Mouse (Mus musculus) CD4-positive helper T cell, adult 2 months (primary cell): ENCODE results near the gene Rpl21.

Source experiments
- DNase-seq: peaks from one replicate; pipeline ENCODE4 v3.0.0-alpha.2; 2012; ENCODE audit warnings: low read depth, missing footprints, low spot score

The Rpl21 gene

DNA sequence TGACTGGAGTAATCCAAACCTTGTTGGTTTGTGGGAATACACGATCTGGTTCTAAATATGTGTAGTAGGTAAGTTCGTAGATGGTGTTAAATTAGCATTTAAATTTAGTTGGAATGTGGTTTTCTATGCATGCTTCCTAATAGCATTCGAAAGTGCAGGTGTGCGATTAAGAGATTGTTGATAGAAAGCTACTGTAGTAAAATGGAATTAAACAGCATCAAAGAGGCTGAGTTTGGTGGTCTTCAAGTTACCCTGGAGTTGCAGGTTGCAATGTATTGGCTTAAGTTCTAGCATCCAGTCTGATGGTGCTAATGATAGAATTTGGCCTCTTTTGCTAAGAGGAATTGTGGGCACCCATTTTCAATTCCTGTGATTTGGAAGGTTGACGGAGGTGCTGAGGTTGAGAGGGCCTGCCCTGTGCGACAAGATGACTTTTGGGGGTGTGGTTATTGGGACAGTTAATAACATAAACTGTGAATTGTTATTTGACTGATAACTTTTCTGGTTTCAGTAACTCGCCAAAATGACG is 1.0 kb downstream of the Rpl21 start:
- DNase-seq, result no peak

DNA sequence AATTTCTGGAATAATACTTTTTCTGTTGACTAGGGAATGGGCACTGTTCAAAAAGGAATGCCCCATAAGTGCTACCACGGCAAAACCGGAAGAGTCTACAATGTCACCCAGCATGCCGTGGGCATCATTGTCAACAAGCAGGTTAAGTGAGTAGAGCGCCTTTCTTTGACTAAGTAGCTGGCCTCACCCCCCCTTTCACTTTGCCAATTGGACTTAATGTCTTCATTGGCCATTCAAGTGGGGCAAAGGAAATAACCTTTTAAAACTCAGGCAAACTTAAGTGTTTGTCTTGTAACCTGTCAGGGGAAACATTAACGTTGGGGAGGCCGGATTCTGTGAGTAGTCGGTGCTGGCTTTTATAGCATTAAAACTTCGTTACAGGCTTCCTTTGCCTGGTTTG is 2.3 kb downstream of the Rpl21 start:
- DNase-seq, result no peak

DNA sequence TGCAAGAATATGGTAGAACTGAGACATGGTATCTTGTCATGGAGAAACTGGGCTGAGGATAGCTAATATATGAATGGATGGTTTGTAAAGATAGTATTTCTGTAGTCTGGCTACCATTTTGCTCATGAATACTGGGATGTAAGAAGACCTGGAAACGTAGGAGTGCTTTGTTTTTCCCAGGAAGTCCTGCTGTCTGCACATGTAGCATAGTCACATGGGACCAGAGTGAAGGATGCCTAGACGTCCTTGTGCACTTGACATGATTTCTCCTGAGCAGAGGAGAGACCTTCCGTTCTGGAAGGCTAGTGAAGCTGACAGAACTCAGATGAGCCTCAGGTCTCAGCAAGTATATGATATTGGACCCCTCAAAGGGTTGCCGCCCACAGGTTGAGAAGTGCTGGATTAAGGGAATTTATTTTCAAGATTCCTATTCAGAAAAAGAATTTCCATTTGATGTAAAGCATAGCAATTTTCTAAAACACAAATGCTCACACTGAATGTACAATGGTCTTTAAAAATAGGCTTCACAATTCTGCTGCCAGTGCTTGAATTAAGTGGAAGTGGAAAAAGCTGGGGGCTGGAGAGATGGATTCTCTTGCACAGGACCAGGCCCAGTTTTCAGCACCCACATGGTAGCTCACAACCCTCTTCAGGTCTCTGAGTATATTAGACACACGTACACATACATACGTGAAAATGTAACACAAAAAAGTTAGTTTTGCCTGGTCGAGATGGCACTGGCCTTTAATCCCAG is 5.5 kb downstream of the Rpl21 start:
- no peak for DNase-seq

GRCm38 (mm10) chr5:146838836-146839648 is 6.4 kb downstream of the Rpl21 start:
- no peak for DNase-seq

DNA sequence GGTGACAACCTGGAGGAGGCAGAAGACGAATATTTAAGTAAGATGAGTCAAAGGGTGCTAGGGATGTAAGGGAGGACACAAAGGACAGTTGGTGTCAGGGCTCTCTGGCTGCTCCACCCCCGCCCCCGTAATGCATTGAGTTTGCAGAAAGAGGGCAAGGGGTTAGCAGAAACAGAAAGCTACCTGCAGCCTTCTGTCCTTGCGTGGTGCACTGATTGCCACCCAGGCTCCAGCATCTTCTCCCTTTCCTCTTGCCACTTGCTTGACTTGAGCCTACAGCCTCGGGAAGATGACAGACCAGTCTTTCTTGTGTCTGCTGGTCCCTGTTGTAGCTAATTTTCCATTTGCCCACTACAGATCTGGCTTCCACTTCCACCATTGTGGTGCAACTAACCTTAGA is 7.1 kb downstream of the Rpl21 start:
- DNase-seq, result no peak

- no peak for DNase-seq
Observed at GRCm38 (mm10) chr5:146840422-146840821, 7.7 kb downstream of the Rpl21 start.

GRCm38 (mm10) chr5:146841301-146841700 is 8.6 kb downstream of the Rpl21 start:
- DNase-seq, result no peak

DNA sequence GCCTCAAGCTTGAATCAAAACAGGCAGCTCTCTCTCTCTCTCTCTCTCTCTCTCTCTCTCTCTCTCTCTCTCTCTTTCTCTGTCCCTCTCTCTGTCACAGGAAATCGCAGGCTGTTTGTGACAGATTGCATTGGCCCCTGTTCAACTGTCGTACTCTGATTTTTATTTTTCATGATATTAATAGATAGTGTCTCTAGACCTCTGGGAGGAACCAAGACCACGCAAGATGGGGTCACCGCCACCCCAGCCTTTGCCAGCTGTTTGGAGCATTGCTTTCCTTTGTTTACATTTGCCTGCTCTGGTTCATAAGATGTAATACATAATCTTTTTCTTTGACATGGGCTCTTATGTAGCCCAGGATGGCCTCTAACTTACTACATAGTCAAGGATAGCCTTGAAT is 9.3 kb downstream of the Rpl21 start:
- DNase-seq, result no peak

GRCm38 (mm10) chr5:146844301-146844941 is 11.7 kb downstream of the Rpl21 start:
- DNase-seq, result no peak

- peak; percentile 74 for DNase-seq
Observed at GRCm38 (mm10) chr5:146844945-146845365, 12.3 kb downstream of the Rpl21 start, which contains the start of gene Rasl11a. TSS of gene Rasl11a (plus strand) at chr5:146845071.

GRCm38 (mm10) chr5:146846489-146846888 is 13.8 kb downstream of the Rpl21 start:
- no peak for DNase-seq

DNA sequence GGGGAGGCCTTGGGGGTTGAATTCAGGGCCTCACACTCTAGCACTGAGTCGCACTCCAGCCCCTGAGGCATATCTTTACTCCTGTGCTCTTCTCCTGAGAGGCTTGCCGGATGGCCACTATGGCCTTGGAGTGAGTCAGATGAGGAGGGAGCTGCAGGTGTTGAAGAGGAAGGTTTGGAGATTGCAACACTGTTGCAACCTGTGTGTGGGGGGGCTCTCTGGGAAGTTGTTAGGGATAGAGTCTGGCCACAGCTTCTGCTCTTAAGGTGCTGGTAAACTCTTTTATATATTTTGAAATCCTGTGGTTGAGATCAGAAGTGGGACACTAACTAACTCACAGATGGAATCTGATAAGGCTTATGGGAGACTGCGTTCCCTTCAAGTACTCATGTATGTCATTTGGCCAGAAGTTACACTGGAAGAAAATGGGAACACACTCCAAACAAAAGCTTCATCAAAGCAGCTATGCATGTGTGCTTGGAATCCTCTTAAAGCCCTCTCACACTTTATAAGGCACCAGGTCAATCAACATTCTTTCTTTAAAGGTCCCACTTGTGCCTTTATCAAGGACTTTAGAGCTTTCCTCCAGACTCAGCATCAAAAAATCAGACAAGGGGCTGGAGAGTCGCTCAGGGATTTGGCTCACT is 16.4 kb downstream of the Rpl21 start:
- no peak for DNase-seq

DNA sequence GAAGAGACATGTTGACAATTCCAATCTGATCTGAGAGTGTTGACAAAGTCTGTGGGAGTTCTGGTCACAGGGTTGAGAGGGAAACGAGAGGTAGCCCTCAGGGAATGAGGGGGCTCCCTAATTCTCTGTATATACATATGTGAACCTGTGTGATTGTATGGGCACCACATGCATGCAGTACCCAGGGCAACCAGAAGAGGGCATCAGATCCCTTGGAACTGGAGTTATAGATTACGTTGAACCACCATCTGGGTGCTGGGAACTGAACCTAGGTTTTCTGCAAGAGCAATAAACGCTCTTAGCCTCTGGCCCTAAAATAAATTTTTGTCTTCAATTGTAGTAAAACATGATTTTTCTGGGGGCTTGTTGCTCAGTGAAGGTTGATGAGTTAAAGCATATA is 23.4 kb downstream of the Rpl21 start:
- no peak for DNase-seq

DNA sequence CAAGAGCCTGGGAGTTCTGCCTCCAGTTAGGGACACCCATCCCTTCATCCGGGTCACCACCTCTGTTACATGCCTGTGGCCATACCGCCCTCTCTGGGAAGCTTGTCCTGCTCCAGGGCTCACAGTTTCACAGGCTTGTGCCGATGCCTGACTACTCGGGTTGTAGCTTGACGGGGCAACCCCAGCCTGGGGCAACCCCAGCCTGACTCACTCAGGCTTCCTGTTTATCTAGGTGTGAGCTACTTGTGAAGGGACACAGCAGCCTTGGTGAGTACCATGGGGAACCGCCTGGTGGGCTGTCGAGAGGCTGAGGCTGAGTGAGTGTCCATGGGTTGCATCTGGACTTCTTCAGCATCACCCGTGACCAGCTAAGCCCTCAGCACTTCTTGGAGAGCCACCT is 24.9 kb downstream of the Rpl21 start:
- peak; percentile 66 for DNase-seq

DNA sequence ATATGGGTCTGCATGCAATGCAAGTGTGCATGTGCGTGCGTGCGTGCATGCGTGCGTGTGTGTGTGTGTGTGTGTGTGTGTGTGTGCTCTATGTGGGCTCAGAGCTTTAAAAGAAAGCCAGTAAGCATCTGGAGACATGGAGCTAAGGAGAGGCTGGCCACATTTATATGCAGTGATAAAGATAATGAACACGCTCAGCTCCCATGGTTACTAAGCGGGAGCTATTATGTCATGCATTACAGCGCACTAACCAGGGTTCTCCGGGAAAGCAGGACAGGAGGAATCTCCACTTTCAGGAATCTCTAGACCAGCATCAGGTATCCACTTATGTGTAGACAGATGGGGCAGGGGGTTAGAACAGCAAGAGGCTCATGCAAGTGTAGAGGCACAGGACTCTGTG is 26.1 kb downstream of the Rpl21 start:
- no peak for DNase-seq

DNA sequence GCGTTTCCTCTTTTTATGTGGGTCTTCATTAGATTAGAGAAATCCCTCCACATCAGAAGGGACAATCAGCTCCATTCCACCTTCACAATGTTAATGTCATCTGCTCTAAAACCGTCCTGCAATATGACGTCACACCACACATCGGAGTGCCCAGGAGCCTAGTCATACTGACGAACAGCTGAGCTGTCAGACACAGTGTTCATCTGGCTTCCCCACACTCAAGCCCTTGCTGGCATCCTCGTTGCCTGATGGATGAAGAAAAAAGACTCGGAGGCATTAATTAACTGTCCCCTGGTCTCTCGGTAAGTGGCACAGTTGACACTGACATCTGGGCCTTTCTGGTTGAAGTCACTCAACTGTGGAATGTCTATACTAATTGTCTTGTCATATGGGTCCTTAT is 26.6 kb downstream of the Rpl21 start:
- DNase-seq, result no peak

DNA sequence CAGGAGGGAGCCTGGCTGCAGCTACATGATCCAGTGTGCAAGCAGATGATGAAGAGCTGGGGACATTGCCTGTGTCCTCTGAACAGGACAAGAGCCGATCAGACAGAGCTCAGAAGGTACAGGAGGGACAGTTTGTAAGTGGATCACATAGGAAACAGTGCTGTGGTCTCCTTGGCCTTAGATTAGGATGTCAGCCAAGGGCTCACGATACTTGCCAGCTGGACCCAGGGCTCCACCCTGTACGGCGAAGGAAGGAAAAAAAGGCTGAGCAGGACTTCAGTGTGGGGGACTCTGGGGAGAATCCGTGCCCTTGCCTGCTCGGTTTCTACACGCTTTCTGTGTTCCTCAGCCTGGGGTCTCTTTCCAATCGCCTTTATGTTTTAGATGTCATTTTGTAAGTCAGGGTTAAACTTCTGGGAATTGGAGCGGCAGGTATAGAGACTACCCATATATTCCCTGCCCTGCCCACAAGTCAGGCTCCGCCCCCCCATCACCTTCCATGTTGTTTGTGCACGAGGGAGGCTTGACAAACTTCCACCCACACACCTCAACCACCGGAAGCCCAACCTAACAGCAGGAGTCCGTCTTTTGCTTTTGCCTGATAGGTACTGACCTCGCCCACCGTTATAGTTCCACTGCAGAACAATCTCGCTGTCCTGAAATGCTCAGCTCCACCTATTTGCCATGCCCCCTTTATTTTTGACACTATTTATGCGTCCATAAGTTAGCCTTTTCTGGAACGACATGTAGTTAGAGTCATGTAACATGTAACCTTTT is 27.7 kb downstream of the Rpl21 start:
- peak; percentile 52 for DNase-seq

GRCm38 (mm10) chr5:146861588-146861987 is 28.9 kb downstream of the Rpl21 start:
- peak; percentile 60 for DNase-seq

- DNase-seq, result peak; percentile 42
Observed at GRCm38 (mm10) chr5:146865511-146865910, 32.8 kb downstream of the Rpl21 start.

GRCm38 (mm10) chr5:146866277-146866676 is 33.6 kb downstream of the Rpl21 start:
- DNase-seq, result no peak
